Mouse (Mus musculus) G1E (cell line): ENCODE results near the gene Tgfb1.

Source experiments
- CTCF ChIP-seq: IDR thresholded peaks from 2 replicates; pipeline ENCODE4 v1.5.1; 2012; ENCODE audit warnings: low read depth, low read length, inconsistent platforms, mixed read lengths
- GATA1 ChIP-seq: IDR thresholded peaks from 2 replicates; pipeline ENCODE4 v1.6.1; 2012; ENCODE audit warnings: borderline replicate concordance, low read length, inconsistent platforms, mixed read lengths
- POLR2AphosphoS5 ChIP-seq: IDR thresholded peaks from 2 replicates; pipeline ENCODE4 v1.6.1; 2012; ENCODE audit warnings: low read depth, low read length, inconsistent platforms; ENCODE audit not compliant: insufficient replicate concordance
- TAL1 ChIP-seq: conservative IDR thresholded peaks from 2 replicates; pipeline ENCODE4 v1.6.1; 2012; ENCODE audit warnings: low read depth, low read length, inconsistent platforms, mixed read lengths

- TF ChIP-seq POLR2AphosphoS5 (no peak), CTCF (no peak), GATA1 (no peak), TAL1 (no peak)
Observed at GRCm38 (mm10) chr7:25652244-25652759, 34.5 kb upstream of the Tgfb1 start.
